Mouse (Mus musculus) layer of hippocampus, adult 2 months (tissue): Measurements from ENCODE around the gene Fndc10. TPM values are rescaled to one million over a fixed set of nuclear protein-coding genes. Genes with fewer than 3 reads are reported as not detected.

ENCODE experiments used
- DNase-seq, 2 experiments: peaks; one replicate each; pipeline ENCODE4 v3.0.0; 2022; ENCODE audit warnings: low spot score in 2 of 2
- H3K27ac ChIP-seq: fragments of 200-600 bp; 2 replicates; pipeline ENCODE4 v1.8.1; 2022
- H3K4me3 ChIP-seq: fragments of 200-600 bp; 2 replicates; pipeline ENCODE4 v1.8.1; 2022; ENCODE audit warnings: mild to moderate bottlenecking
- CTCF ChIP-seq: fragments of 200-600 bp; conservative IDR thresholded peaks from 2 replicates; pipeline ENCODE4 v1.8.1; 2022; ENCODE audit warnings: antibody characterized with exemption, mild to moderate bottlenecking, moderate library complexity
- total RNA-seq, 2 experiments: library from RNA; stranded (reverse); gene quantifications; 2 replicates each; pipeline ENCODE4 v1.2.3; 2021

Gene Fndc10
- total RNA-seq, 2 experiments from 2014 or later: 26.5 to 27.9 TPM

DNA sequence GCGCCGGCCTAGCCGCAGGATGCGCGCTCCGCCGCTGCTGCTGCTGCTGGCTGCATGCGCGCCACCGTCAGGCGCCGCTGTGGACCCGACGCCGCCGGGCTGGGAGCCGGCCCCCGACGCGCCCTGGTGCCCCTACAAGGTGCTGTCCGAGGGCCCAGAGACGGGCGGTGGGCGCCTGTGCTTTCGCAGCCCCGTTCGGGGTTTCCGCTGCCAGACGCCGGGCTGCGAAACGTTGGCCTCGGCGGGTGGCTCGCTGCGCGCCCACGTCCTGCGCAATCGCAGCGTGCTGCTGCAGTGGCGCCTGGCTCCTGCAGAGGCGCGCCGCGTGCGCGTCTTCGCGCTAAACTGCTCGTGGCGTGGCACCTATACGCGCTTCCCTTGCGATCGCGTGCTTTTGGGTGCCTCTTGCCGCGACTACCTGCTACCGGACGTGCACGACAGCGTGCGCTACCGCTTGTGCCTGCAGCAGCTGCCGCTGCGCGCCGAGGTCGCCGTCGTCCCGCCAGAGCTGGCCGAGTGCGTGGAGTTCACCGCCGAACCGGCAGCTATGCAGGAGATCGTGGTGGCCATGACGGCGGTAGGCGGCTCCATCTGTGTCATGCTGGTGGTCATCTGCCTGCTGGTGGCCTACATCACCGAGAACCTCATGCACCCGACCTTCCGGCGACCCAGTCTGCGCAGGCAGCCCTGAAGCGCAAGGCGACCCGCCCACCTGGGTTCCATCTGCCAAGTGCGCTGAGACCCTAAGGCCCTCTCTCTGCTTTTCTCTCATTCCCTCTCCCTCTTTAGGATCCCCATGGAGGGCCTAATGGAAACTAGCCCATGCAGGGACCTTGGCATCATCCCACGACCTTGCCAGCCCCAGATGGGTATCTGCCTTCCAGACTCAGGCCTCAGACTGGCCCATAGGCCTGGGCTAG lies 600 bp downstream of the Fndc10 start:
- H3K4me3 ChIP-seq: peak overlapping the region; percentile 81
- peak overlapping the region; percentile 99 for H3K27ac ChIP-seq
- DNase-seq: peak; percentile 64 to 74
- TF ChIP-seq CTCF: peak; percentile 72

- Histone ChIP-seq H3K27ac (peak overlapping the region; percentile 99), H3K4me3 (peak overlapping the region; percentile 81)
- DNase-seq: no peak
- TF ChIP-seq CTCF: no peak
These were observed 1.5 kb downstream of the Fndc10 start for GRCm38 (mm10) chr4:155695531-155696062.

- Histone ChIP-seq H3K4me3 (peak overlapping the region; percentile 81), H3K27ac (peak overlapping the region; percentile 99)
- TF ChIP-seq CTCF: no peak
- DNase-seq: no peak
These were observed 2.4 kb downstream of the Fndc10 start for GRCm38 (mm10) chr4:155696261-155697255.

DNA sequence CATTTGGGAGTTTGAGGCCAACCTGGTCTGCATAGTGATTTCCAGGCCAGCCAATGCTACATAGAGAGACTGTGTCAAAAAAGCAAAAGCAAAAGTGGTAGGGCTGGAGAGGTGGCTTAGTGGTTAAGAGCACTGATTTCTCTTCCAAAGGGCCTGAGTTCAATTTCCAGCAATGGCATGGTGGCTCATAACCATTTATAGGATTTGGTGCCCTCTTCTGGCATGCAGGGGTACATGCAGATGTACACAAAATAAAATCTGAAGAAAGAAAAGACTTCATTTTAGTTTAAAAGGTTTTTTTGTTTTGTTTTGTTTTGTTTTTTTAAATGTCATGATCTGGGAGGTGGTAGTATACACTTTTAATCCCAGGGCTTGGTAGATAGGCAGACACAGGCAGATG lies 6.3 kb downstream of the Fndc10 start:
- peak; percentile 82 for TF ChIP-seq CTCF
- Histone ChIP-seq H3K4me3 (no peak overlapping the region), H3K27ac (no peak overlapping the region)
- DNase-seq: no peak

DNA sequence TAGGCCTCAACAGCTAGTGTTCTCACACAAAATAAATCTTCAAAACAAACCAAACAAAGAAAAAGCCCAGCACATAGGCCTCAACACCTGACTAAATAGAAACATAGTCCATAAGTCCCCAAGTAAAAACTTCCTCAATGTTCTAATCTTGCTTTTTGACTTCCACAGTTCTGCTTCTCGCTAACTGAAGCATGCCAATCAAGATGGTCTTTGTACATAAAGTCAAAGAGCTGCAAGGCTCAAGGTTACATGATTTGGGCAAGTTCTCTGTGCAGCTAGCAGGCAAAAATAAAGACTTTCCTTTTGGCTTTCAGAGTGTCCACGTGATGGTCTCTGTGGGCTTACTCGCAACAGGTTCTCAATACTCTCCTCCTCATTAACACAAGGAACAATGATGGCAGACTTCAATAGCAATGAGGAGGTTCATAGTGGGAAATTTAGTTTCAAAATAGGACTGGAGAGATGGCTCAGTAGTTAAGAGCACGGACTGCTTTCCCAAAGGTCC lies 9.3 kb downstream of the Fndc10 start:
- Histone ChIP-seq H3K27ac (no peak overlapping the region), H3K4me3 (no peak overlapping the region)
- no peak for DNase-seq
- TF ChIP-seq CTCF: 0 out of 2 replicates have a peak, but pooled peaks have one; percentile 1

- Histone ChIP-seq H3K4me3 (peak within 1 kb of the TSS; percentile 98), H3K27ac (peak within 1 kb of the TSS; percentile 97)
- no peak for TF ChIP-seq CTCF
- peak; percentile 93 to 96 for DNase-seq
These were observed 10.8 kb downstream of the Fndc10 start, which contains the start of gene Ssu72 for GRCm38 (mm10) chr4:155704721-155705591. Ssu72 (plus strand) TSS chr4:155704800.

DNA sequence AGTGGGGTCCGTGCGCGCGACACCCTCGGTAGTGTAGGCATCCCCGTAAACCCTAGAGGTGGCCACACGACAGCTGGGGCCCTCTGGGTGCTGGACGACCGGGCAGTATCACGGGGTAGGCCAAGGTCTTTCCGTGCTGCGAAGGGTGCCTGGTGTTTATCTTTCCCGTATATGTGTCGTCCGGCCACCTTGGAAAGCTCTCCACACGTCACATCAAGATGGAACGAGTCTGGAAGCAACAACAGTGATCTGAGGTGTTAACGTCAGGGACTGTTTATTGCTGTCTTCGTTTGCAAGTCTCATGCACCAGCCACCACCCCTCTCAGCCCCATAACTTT lies 11.4 kb downstream of the Fndc10 start:
- H3K27ac ChIP-seq: peak overlapping the region; percentile 97
- peak overlapping the region; percentile 98 for H3K4me3 ChIP-seq
- DNase-seq: no peak
- no peak for TF ChIP-seq CTCF

- peak overlapping the region; percentile 81 for H3K27ac ChIP-seq
- no peak for DNase-seq
These were observed 14.4 kb downstream of the Fndc10 start for GRCm38 (mm10) chr4:155708582-155708981.

DNA sequence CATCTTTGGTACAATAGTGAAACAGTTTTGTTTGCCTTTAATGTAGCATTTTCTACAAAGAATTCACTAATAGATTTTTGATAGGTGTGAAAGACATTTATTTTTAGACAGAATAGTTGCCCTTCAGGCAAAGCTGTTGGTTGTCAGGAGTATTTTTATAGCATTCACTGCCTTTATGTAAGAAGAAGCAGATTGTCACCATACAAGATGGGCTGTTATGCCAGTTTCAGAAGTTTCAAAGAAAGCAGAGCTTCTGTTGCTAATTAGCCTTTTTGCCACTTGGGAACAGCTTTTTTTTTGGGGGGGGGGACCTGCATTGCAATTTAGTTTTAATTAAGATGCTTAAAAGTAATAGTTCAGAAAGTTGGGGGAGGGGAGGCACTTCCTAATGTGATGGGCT lies 14.8 kb downstream of the Fndc10 start:
- DNase-seq: peak in 1 of 2 experiments; percentile 22

More at GRCm38 (mm10) chr4:155708582-155708981, 14.4 kb downstream of the Fndc10 start:
- H3K4me3 ChIP-seq: no peak overlapping the region
- TF ChIP-seq CTCF: no peak

DNA sequence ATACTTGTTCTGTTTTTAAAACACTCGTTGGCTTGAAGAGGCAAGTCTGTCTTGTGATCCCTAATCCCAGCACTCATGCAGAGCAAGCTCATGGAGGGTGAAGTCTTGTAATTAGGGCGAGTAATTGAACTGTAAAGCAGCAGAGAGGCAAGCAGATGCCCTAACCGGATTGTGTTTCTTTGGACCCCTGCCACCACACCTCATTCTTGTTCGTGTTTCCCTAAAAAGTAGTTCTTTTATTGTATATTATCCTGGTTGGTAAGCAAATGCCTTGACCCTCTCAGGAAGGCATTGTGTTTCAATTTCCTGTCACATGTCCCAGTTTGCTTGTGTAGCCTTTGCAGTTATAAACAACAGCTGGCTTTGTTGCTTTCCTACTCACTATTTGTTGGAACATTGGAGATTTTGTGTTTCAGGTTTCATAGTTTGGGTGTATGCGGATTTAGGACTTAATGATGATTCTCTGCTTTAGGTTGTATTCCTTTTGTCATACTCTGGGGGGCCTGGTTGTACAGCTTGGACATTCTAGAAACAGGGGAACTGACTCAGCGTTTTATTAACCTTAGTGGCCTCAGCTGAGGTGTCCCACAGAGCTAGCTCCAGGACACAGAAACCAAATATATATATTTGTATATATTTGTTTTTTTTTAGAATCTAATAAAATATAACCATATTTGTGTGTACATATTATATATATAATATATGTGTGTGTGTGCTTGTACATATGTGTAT lies 16.5 kb downstream of the Fndc10 start:
- H3K4me3 ChIP-seq: no peak overlapping the region; the same call in 1 of the 2 replicates
- H3K27ac ChIP-seq: peak overlapping the region; percentile 81
- peak in 1 of 2 experiments; percentile 33 for DNase-seq
- no peak for TF ChIP-seq CTCF

More for the DNA sequence above, 14.8 kb downstream of the Fndc10 start:
- Histone ChIP-seq H3K4me3 (no peak overlapping the region), H3K27ac (peak overlapping the region; percentile 81)
- TF ChIP-seq CTCF: no peak

GRCm38 (mm10) chr4:155721668-155722083 lies 27.5 kb downstream of the Fndc10 start:
- TF ChIP-seq CTCF: peak; percentile 78
- Histone ChIP-seq H3K4me3 (no peak overlapping the region), H3K27ac (no peak overlapping the region)
- no peak for DNase-seq
